Mouse (Mus musculus) cerebellum, postnatal 25 days (tissue): ENCODE measurements at regions not wholly inside any gene's neighbourhood (a gene's known extent, or its start where the extent isn't known, plus 50 kb on each side); places are given as distances from the start of the nearest gene placed in this dataset.

Experiments
- DNase-seq, 2 experiments: peaks; one replicate each; pipeline ENCODE4 v3.0.0; 2021; ENCODE audit warnings: mixed read lengths in 2 of 2

GRCm38 (mm10) chr13:43852888-43853287 lies 68.3 kb downstream of the Cd83 start:
- DNase-seq = no peak

DNA sequence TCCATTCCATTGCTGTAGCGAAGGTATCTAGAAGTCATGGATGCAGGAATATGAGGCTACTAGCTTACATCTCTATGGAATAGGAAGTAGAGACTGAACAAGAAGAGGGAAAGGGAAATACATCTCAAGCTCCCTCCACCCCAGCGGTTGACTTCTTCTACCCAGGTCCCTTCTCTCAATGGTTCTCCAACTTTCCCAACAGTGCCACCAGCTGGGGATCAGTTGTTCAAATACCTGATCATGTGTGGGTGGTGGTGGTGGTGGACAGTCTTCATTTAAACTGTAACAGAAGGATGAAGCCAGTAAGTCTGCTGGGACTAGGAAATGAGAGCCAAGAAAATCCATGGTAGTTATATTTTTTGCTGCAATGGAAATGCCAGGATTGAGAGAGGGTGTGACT lies 70.4 kb downstream of the Cd83 start:
- no peak for DNase-seq

DNA sequence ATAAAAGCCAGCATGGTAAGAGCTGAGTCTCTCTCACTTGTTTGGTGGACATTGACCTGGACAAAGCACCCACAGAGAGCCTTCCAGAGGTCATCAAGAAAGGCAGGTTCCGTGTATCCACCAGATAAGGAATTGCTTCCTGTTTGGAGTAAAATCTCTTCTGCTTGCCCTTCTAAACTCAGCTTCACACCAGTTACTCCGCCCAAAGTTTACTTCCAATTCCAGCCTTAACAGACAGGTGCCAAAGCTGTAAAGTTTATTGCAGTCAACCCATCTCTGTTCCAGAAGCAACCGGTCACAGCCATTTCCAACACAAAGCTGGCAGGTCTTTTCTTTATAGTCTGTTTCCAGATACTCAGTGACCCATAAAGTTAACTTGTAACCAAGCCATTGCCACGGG lies 76.4 kb downstream of the Cd83 start:
- DNase-seq = no peak

GRCm38 (mm10) chr13:43861424-43861823 lies 76.8 kb downstream of the Cd83 start:
- no peak for DNase-seq

- no peak for DNase-seq
Observed at GRCm38 (mm10) chr13:43862056-43862455, 77.5 kb downstream of the Cd83 start.

DNA sequence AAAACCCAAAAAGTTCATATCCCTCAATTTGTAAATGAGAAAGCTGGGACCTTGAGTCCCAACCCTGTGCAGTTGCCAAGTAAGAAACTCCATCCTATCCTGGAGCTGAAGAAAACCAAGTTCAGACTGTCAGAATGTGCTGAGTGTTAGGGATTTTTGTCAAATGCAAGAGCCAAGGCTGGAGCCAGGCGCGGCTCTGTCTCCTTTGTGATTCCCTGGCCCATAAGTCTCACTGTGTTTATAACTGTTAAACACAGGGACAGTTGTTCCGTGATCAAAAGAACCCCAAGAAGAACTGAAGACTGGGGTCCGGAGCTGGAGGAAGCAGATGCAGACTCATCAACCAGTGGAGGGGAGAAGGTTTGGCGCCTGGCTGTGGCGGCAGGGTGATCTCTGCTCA lies 78.0 kb downstream of the Cd83 start:
- DNase-seq = no peak

GRCm38 (mm10) chr13:43863581-43864100 lies 79.1 kb downstream of the Cd83 start:
- no peak for DNase-seq

GRCm38 (mm10) chr13:43864153-43864861 lies 79.7 kb downstream of the Cd83 start:
- DNase-seq = peak; percentile 99

DNA sequence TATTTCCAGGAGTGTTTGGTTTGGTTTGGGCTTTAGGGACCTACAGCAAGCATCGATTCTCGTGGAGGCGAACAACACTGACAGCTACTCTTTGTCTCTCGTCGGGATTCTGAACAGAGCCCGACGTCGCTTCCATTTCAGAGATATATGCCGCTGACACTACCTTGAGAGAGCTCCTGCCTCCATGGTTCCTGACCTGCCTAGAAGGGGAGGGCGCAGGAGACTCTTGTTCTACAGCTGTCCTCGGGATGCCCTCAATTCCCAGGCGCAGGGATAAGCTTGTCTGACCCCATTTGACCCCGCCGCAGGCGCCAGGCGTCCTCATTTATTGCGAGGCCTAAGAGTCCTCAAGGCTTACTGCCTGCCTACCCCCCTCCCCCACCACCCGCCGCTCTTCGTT lies 80.5 kb downstream of the Cd83 start:
- peak in 1 of 2 experiments; percentile 46 for DNase-seq

DNA sequence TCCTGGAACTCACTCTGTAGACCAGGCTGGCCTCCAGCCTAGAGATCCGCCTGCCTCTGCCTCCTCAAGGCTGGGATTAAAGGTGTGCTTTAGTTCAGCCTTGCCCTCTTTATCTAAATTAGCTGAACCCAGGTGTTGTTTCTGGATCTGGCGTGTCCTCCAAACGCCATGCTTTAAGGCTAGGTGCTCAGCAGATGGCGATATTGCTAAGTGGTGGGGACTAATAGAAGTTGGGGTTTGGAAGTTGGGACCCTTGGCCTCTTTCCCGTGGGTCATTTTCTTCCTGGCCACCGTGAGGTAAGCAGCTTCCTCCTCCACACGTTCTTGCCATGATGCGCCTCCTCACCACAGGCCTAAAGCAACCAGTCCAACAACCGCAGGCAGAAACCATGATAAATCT lies 91.3 kb downstream of the Cd83 start:
- no peak for DNase-seq

- no peak for DNase-seq
Observed at GRCm38 (mm10) chr13:43887284-43887683, 102.7 kb downstream of the Cd83 start.

- DNase-seq = no peak
Observed at GRCm38 (mm10) chr13:43891928-43892327, 107.4 kb downstream of the Cd83 start.

GRCm38 (mm10) chr13:43895990-43896389 lies 111.4 kb downstream of the Cd83 start:
- no peak for DNase-seq

DNA sequence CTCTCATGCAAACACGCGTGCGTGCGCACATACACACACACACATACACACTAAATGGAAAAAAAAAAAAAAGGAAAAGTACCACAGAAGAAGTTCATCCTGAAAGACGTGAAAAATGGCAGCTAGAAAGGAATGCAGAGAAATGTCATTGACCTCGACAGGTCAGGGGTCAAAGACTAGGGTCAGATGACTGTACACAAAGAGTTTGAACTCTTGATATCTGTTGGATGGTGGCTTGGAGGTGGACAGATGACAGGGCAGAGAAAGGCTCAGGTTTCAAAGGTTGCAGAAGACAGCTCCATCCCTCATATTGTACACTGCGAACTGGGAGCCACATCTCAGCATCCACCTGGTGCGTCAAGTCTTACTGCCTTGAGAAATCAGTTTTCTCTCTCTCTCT lies 112.5 kb downstream of the Cd83 start:
- DNase-seq = no peak

DNA sequence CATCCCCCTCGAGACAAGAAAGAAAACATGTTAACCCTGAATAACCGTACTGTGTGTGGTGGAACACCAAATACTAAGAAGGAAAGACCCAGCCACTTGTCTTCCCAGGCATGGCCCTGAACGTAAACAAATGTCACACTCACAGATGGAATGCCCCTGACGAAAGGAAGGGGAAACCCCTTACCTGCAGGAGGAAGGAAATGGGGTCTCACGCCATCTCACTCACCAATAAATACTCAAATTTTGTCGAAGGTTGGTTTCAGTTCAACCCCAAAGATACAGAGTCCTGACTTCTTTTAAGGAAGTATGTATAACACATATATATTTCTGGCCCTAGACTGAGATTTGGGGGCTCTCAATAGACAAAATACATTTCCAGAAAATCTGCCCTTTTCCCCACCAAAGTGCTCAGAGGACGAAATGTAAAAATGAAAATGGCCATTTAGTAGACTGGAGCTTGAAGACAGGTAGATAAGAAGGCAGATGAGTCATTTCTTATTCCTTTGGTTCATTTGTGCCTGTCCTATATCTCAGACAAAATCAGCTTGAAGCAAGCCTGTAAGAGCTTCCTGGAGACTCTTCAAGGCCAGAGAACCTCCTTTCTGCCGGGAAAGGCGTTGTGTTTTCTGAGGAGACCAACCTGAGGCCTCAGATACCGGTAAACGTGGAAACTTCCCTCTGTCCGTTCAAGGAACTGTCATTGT lies 114.1 kb downstream of the Cd83 start:
- no peak for DNase-seq

DNA sequence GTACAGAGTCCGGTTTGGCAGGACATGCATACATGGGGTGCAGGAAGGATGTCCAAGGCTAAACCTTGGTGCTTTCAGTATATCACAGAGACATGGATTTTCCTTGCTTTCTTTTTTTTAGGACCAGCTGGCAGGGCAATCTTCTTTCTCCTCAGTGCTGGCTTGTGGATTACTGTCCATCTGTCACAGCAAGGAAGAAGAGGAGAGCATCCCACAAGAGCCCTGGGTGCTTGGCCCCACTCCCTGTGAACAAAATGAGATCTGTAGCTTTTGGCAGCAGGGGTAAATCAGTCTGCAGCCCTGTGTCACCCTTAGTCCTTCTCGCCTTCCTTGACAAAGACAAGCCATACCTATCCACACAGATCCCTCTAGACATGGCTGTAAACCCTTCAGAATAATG lies 115.5 kb downstream of the Cd83 start:
- DNase-seq = peak; percentile 85 to 88

- DNase-seq = peak; percentile 78
Observed at GRCm38 (mm10) chr13:43900758-43901157, 116.2 kb downstream of the Cd83 start.

GRCm38 (mm10) chr13:43903391-43903790 lies 118.8 kb downstream of the Cd83 start:
- peak; percentile 70 to 77 for DNase-seq

DNA sequence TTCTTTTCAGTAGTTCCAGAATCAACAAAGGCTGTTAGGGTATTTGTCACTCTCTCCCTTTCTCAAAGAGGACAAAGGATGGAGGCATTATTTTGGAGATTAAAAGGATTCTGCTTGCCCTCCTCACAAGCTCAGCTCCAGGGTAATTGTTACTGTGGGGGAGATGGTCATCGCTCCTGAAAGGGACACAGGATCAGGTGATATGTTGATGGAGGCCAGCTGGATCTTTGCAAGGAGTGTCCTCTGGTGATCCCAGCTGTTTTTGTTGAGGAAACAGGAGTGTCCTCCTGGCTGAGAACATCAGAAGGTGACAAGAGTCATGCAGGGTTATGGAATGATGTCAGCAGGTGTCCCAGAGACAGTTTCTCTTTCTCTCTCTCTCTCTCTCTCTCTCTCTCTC lies 119.7 kb downstream of the Cd83 start:
- DNase-seq = no peak

- DNase-seq = no peak
Observed at GRCm38 (mm10) chr13:43906241-43906640, 121.7 kb downstream of the Cd83 start.

GRCm38 (mm10) chr13:43907425-43907824 lies 122.8 kb downstream of the Cd83 start:
- no peak for DNase-seq

DNA sequence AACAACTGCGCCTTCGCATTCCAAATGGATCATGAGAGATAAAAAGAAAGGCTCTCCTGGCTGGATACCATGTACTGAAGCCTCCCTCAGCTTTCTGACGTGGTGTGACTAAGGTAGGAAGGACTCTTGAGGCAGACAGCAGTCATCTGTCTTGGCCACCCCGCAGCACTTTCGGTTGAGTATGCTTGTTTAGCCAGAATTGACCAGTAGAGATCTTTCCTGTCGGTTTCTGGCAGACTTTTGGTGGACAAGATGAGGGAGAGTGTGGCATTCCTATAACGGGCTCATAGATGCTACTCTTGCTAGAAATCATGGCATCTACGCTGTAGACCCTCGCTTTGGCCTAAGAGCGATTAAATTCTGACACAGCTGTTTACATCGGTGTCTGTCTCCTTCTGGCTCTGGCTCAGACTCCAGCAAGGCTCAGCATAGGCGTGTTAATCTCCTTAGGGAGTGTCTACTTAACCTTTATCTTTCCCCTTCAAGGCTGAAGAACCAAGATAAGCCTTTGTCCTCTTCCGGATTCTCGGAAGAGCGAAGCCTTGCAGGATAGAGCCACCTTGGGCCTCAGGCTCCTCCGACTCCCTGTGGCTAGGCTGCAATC lies 123.6 kb downstream of the Cd83 start:
- no peak for DNase-seq

DNA sequence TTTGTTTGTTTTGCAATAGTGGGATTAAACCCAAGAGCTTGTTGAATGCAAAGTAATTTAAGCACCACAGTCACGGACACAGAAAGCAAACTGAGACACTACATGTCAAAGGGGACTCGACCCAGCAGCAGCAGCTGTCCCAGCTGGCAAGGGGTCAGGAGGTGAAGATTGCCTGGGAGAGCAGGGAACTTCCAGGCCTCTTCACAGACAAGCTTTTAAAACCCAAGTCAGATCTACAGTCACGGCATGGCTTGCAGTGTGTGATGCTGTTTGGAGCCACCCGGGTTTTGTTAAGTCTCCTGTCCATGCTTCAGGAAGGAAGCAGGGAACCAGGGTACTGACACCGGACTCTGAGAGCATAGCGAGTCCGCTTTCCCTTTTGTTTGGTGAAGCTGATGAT lies 125.4 kb downstream of the Cd83 start:
- no peak for DNase-seq

DNA sequence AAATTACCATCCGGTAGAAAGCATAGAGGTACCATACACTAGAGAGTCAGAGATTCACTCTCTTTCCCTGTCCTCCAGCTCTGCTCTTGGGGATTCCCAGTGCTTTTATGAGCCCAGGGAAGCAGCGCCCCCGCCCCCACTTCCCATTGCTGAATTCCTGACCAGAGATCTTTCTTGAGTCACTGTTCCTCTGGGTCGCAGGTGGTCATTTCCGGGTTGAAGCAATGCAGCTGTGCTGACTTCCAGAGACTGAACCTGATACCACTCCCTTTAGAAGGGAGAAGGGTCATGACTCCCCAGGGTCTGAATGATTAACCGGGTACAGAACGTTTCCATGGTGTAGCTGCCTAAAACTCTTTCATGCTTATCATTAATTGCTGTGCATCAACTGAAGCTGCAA lies 128.9 kb downstream of the Cd83 start:
- no peak for DNase-seq
